Comparison of ENCODE assay signal across 8 mouse cellular contexts in genomic region chr17:28648607-28649370, GRCm38 (mm10). TPM values are rescaled to one million over a fixed set of nuclear protein-coding genes. Genes with fewer than 3 reads are reported as not detected.
DNase-seq lines count a peak whose midpoint lies in the region; ATAC-seq and TF ChIP-seq lines count a peak whose summit lies in the region.
"Had no signal": no experiment of that assay in that cellular context is flagged by ENCODE, and none has a peak within 500 bp of the region (broad histone marks: within the 10 kb centered on the region; RNA-seq: fewer than 3 reads in every experiment).

No protein-coding gene starts in this region.

- H3K4me2 ChIP-seq in midbrain, postnatal 0 days (ENCODE audit: low read depth, low read length, poor library complexity, severe bottlenecking), result no peak overlapping the region
- H3K4me2 ChIP-seq in midbrain, embryonic 13.5 days (replicated peaks), result no peak overlapping the region
- H3K4me2 ChIP-seq in stomach, embryonic 16.5 days (ENCODE audit: low read depth, low read length), result no peak overlapping the region
- H3K4me2 ChIP-seq: hindbrain, embryonic 15.5 days had no signal

- peak; percentile 24 for DNase-seq in midbrain, postnatal 0 days (ENCODE audit: low spot score)
- DNase-seq in WW6 (ENCODE audit: low read depth, low spot score), result peak; percentile 36
- DNase-seq in cerebellum, postnatal 25 days, result peak; percentile 28 to 56
- peak; percentile 59 for DNase-seq in kidney, postnatal 10 days
- peak; percentile 48 for DNase-seq in lung, postnatal 14 days

- no peak for ATAC-seq in midbrain, postnatal 0 days (ENCODE audit: low FRiP score)
- no peak for ATAC-seq in midbrain, embryonic 13.5 days
- ATAC-seq in stomach, embryonic 16.5 days (ENCODE audit: insufficient read depth, low FRiP score), result peak; percentile 25; the same call in 1 of the 2 replicates

- no peak overlapping the region for H3K4me3 ChIP-seq in midbrain, postnatal 0 days (ENCODE audit: low read depth, low read length)
- H3K4me3 ChIP-seq in midbrain, embryonic 13.5 days (replicated peaks), result no peak overlapping the region
- no peak overlapping the region for H3K4me3 ChIP-seq in stomach, embryonic 16.5 days (replicated peaks; ENCODE audit: low read length)
- H3K4me3 ChIP-seq: hindbrain, embryonic 15.5 days had no signal

- H3K4me1 ChIP-seq in midbrain, postnatal 0 days (ENCODE audit: insufficient read depth, low read length), result no peaks in the 10 kb centered on the region
- no peaks in the 10 kb centered on the region for H3K4me1 ChIP-seq in midbrain, embryonic 13.5 days (replicated peaks)
- H3K4me1 ChIP-seq in stomach, embryonic 16.5 days (ENCODE audit: control insufficient read depth, insufficient read depth, low read length), result no peaks in the 10 kb centered on the region
- H3K4me1 ChIP-seq: hindbrain, embryonic 15.5 days had no signal

- H3K36me3 ChIP-seq in midbrain, postnatal 0 days (ENCODE audit: insufficient read depth, low read length), result no peaks in the 10 kb centered on the region
- no peaks in the 10 kb centered on the region for H3K36me3 ChIP-seq in midbrain, embryonic 13.5 days
- no peaks in the 10 kb centered on the region for H3K36me3 ChIP-seq in stomach, embryonic 16.5 days (ENCODE audit: control insufficient read depth, insufficient read depth, low read length)
- H3K36me3 ChIP-seq: hindbrain, embryonic 15.5 days had no signal

- H3K9me3 ChIP-seq in midbrain, postnatal 0 days (ENCODE audit: low read length), result no peaks in the 10 kb centered on the region
- H3K9me3 ChIP-seq in midbrain, embryonic 13.5 days, result no peaks in the 10 kb centered on the region
- no peaks in the 10 kb centered on the region for H3K9me3 ChIP-seq in stomach, embryonic 16.5 days (replicated peaks; ENCODE audit: control insufficient read depth, low read length)
- H3K9me3 ChIP-seq: hindbrain, embryonic 15.5 days had no signal

- H3K27ac ChIP-seq in midbrain, postnatal 0 days (ENCODE audit: low read depth, low read length), result no peak overlapping the region
- H3K27ac ChIP-seq in midbrain, embryonic 13.5 days, result no peak overlapping the region
- no peak overlapping the region for H3K27ac ChIP-seq in stomach, embryonic 16.5 days (ENCODE audit: low read length)
- H3K27ac ChIP-seq: hindbrain, embryonic 15.5 days had no signal

- no peak overlapping the region for H3K9ac ChIP-seq in midbrain, postnatal 0 days (replicated peaks; ENCODE audit: low read length, poor library complexity, severe bottlenecking)
- no peak overlapping the region for H3K9ac ChIP-seq in midbrain, embryonic 13.5 days (replicated peaks)
- H3K9ac ChIP-seq in stomach, embryonic 16.5 days (ENCODE audit: low read length), result no peak overlapping the region
- H3K9ac ChIP-seq: hindbrain, embryonic 15.5 days had no signal

- 57% methylated on average over 6 of the region's 6 CpGs for WGBS in midbrain, postnatal 0 days
- 50% methylated on average over 6 of the region's 6 CpGs for WGBS in midbrain, embryonic 13.5 days
- 38% methylated on average over 6 of the region's 6 CpGs for WGBS in stomach, embryonic 16.5 days

- no peaks in the 10 kb centered on the region for H3K27me3 ChIP-seq in midbrain, postnatal 0 days (ENCODE audit: insufficient read depth, low read length)
- H3K27me3 ChIP-seq in midbrain, embryonic 13.5 days, result no peaks in the 10 kb centered on the region
- H3K27me3 ChIP-seq in stomach, embryonic 16.5 days (ENCODE audit: control insufficient read depth, insufficient read depth, low read length), result no peaks in the 10 kb centered on the region
- H3K27me3 ChIP-seq: hindbrain, embryonic 15.5 days had no signal

- TF ChIP-seq CTCF in midbrain, postnatal 0 days (IDR thresholded peaks at IDR 0.05), result peak; percentile 69

RNA-seq across cellular contexts. Expression of gene Srpk1, which starts 26.3 kb away (rescaled TPM):
- 58.1 and 67.5 TPM in 2 replicates for total RNA-seq in midbrain, postnatal 0 days (2014; rRNA removed)
- 73.3 and 80.7 TPM in 2 replicates for polyA plus RNA-seq in midbrain, postnatal 0 days (2015; fragmentation: Nextera tagmentation; extraction: Ambion mirVana)
- polyA plus RNA-seq in midbrain, embryonic 13.5 days (2015; fragmentation: Nextera tagmentation; extraction: Ambion mirVana), result 110 and 113 TPM in 2 replicates
- 67.6 and 73.0 TPM in 2 replicates for polyA plus RNA-seq in stomach, embryonic 16.5 days (2015; fragmentation: Nextera tagmentation; extraction: Ambion mirVana)

RNA-seq across cellular contexts. Expression of gene Slc26a8, which starts 41.2 kb away (rescaled TPM):
- 1.1 and 4.4 TPM in 2 replicates for total RNA-seq in midbrain, postnatal 0 days (2014; rRNA removed)
- polyA plus RNA-seq in midbrain, postnatal 0 days (2015; fragmentation: Nextera tagmentation; extraction: Ambion mirVana), result 1.7 and 1.8 TPM in 2 replicates
- polyA plus RNA-seq in midbrain, embryonic 13.5 days (2015; fragmentation: Nextera tagmentation; extraction: Ambion mirVana), result 1.0 and 1.3 TPM in 2 replicates
- 0.46 and 0.80 TPM in 2 replicates for polyA plus RNA-seq in stomach, embryonic 16.5 days (2015; fragmentation: Nextera tagmentation; extraction: Ambion mirVana)

RNA-seq across cellular contexts. Expression of gene Mapk14, which starts 42.3 kb away (rescaled TPM):
- 40.5 and 43.4 TPM in 2 replicates for total RNA-seq in midbrain, postnatal 0 days (2014; rRNA removed)
- polyA plus RNA-seq in midbrain, postnatal 0 days (2015; fragmentation: Nextera tagmentation; extraction: Ambion mirVana), result 16.3 and 19.0 TPM in 2 replicates
- 23.3 and 27.0 TPM in 2 replicates for polyA plus RNA-seq in midbrain, embryonic 13.5 days (2015; fragmentation: Nextera tagmentation; extraction: Ambion mirVana)
- polyA plus RNA-seq in stomach, embryonic 16.5 days (2015; fragmentation: Nextera tagmentation; extraction: Ambion mirVana), result 34.0 and 34.2 TPM in 2 replicates
